In genomic region chr14:27229441-27230147, GRCm38 (mm10) we compare ENCODE assay signal across 9 mouse cellular contexts.
DNase-seq lines count a peak whose midpoint lies in the region; ATAC-seq and TF ChIP-seq lines count a peak whose summit lies in the region.
"Had no signal": no experiment of that assay in that cellular context is flagged by ENCODE, and none has a peak within 500 bp of the region (broad histone marks: within the 10 kb centered on the region; RNA-seq: fewer than 3 reads in every experiment).

No protein-coding gene starts in this region.

- no peak overlapping the region for H3K9ac ChIP-seq in liver, adult 2 months (ENCODE audit: low read depth, low read length)
- H3K9ac ChIP-seq in liver, embryonic 12.5 days: no peak overlapping the region
- no peak overlapping the region for H3K9ac ChIP-seq in forebrain, postnatal 0 days
- H3K9ac ChIP-seq: hindbrain, embryonic 15.5 days had no signal

- intact Hi-C loops in heart, postnatal 10 days (cut with DNase I): loop anchor here (5.0 kb wide), 1 partner anchor 37 kb away; no protein-coding TSS in a partner anchor

- no peaks in the 10 kb centered on the region for H3K27me3 ChIP-seq in liver, adult 2 months (ENCODE audit: control insufficient read depth, insufficient read depth, low read length)
- no peaks in the 10 kb centered on the region for H3K27me3 ChIP-seq in liver, embryonic 12.5 days (replicated peaks)
- H3K27me3 ChIP-seq in forebrain, postnatal 0 days (ENCODE audit: insufficient read depth, low read length): no peaks in the 10 kb centered on the region
- H3K27me3 ChIP-seq: hindbrain, embryonic 15.5 days had no signal

- DNase-seq in liver, adult 2 months (ENCODE audit: extremely low read depth, low read depth, low spot score): no peak
- no peak for DNase-seq in liver
- DNase-seq in heart, postnatal 10 days: peak; percentile 38 to 55
- peak; percentile 41 to 50 for DNase-seq in spleen, adult 18-20 months
- DNase-seq in forebrain, postnatal 0 days: no peak
- no peak for DNase-seq in layer of hippocampus, adult 9-10 months (ENCODE audit: low spot score)
- no peak for DNase-seq in urinary bladder, postnatal 4 days (ENCODE audit: low spot score in 2 of 2)

- H3K4me2 ChIP-seq in liver, embryonic 12.5 days: peak overlapping the region; percentile 33
- no peak overlapping the region for H3K4me2 ChIP-seq in forebrain, postnatal 0 days (ENCODE audit: low read depth)
- H3K4me2 ChIP-seq: hindbrain, embryonic 15.5 days had no signal

- H3K36me3 ChIP-seq in liver, adult 2 months (ENCODE audit: control insufficient read depth, insufficient read depth, low read length): no peaks in the 10 kb centered on the region
- H3K36me3 ChIP-seq in liver, embryonic 12.5 days: no peaks in the 10 kb centered on the region
- no peaks in the 10 kb centered on the region for H3K36me3 ChIP-seq in forebrain, postnatal 0 days (ENCODE audit: insufficient read depth)
- H3K36me3 ChIP-seq: hindbrain, embryonic 15.5 days had no signal

- H3K4me1 ChIP-seq in liver, adult 2 months (ENCODE audit: control insufficient read depth, insufficient read depth, low read length): no peaks in the 10 kb centered on the region; the same call in none of the 2 replicates
- peaks cover 19% of the 10 kb centered on the region for H3K4me1 ChIP-seq in liver, embryonic 12.5 days
- no peaks in the 10 kb centered on the region for H3K4me1 ChIP-seq in forebrain, postnatal 0 days (ENCODE audit: insufficient read depth)

- no peak for TF ChIP-seq CTCF in liver, adult 2 months (IDR thresholded peaks at IDR 0.05; ENCODE audit: low read depth, low read length)
- no peak for TF ChIP-seq CTCF in forebrain, postnatal 0 days (IDR thresholded peaks at IDR 0.05; ENCODE audit: low read depth)

- WGBS in liver, adult 2 months: 61% methylated on average over 16 of the region's 16 CpGs
- WGBS in liver, embryonic 12.5 days (ENCODE audit: insufficient replicate concordance): 16% methylated on average over 16 of the region's 16 CpGs
- WGBS in forebrain, postnatal 0 days: 62% methylated on average over 16 of the region's 16 CpGs

- H3K79me2 ChIP-seq in liver, adult 2 months (ENCODE audit: control insufficient read depth, insufficient read depth, low read length): no peaks in the 10 kb centered on the region

- no peaks in the 10 kb centered on the region for H3K9me3 ChIP-seq in liver, embryonic 12.5 days (replicated peaks)
- no peaks in the 10 kb centered on the region for H3K9me3 ChIP-seq in forebrain, postnatal 0 days (ENCODE audit: low read length)
- H3K9me3 ChIP-seq: hindbrain, embryonic 15.5 days had no signal

- no peak for TF ChIP-seq POLR2A in liver, adult 2 months (IDR thresholded peaks at IDR 0.05; ENCODE audit: extremely low read depth, insufficient read depth, low read length)

- 0 out of 2 replicates have a peak, but pooled peaks have one; percentile 32 for ATAC-seq in liver, embryonic 12.5 days
- no peak for ATAC-seq in forebrain, postnatal 0 days

- H3K4me3 ChIP-seq in liver, adult 2 months (ENCODE audit: insufficient read depth, low read depth, low read length): no peak overlapping the region
- no peak overlapping the region for H3K4me3 ChIP-seq in liver, embryonic 12.5 days
- H3K4me3 ChIP-seq in forebrain, postnatal 0 days (ENCODE audit: low read depth, low read length): no peak overlapping the region
- H3K4me3 ChIP-seq: hindbrain, embryonic 15.5 days had no signal

- 0 out of 2 replicates have a peak overlapping the region, but pooled peaks have one; percentile 42 for H3K27ac ChIP-seq in liver, adult 2 months (replicated peaks; ENCODE audit: insufficient read depth, low read depth, low read length)
- H3K27ac ChIP-seq in liver, embryonic 12.5 days: no peak overlapping the region
- H3K27ac ChIP-seq in forebrain, postnatal 0 days (ENCODE audit: low read depth, low read length): no peak overlapping the region
- H3K27ac ChIP-seq: hindbrain, embryonic 15.5 days had no signal

Comparison
In these comparisons a context has a peak if more than half of its experiments do, and no peak if none do; other contexts are left out.
1. DNase-seq: peak in heart, postnatal 10 days (2 of 2) and spleen, adult 18-20 months (2 of 2); none in liver, adult 2 months (single experiment), liver (single experiment), forebrain, postnatal 0 days (single experiment), layer of hippocampus, adult 9-10 months (single experiment) and urinary bladder, postnatal 4 days (0 of 2).